In genomic region chr12:73123093-73124041, GRCm38 (mm10) we compare ENCODE assay signal across 8 mouse cellular contexts. TPM values are rescaled to one million over a fixed set of nuclear protein-coding genes. Genes with fewer than 3 reads are reported as not detected.
A peak's percentile ranks its signal among the peaks of the same experiment; 100 is the strongest.
DNase-seq lines count a peak whose midpoint lies in the region; ATAC-seq and TF ChIP-seq lines count a peak whose summit lies in the region.

Gene Mnat1, plus strand, starts transcription at chr12:73123717.

- peak within 1 kb of the TSS; percentile 93 for H3K27ac ChIP-seq in gastrocnemius, adult 2 months

- H3K36me3 ChIP-seq in megakaryocyte, embryonic 14.5 days (replicated peaks; ENCODE audit: low read length) = no peaks in the 10 kb centered on the region

- H3K27me3 ChIP-seq in megakaryocyte, embryonic 14.5 days (replicated peaks) = no peaks in the 10 kb centered on the region

- ATAC-seq in common myeloid progenitor, adult 5-6 weeks (replicated peaks; ENCODE audit: low read depth, poor library complexity, severe bottlenecking) = peak; percentile 97

- H3K4me1 ChIP-seq in megakaryocyte, embryonic 14.5 days = peaks cover 34% of the 10 kb centered on the region

- intact Hi-C loops in gastrocnemius, adult 2 months (cut with DNase I) = no loop called here

- peak within 1 kb of the TSS; percentile 92 for H3K4me3 ChIP-seq in gastrocnemius, adult 2 months
- peak within 1 kb of the TSS; percentile 98 for H3K4me3 ChIP-seq in megakaryocyte, embryonic 14.5 days (replicated peaks)

- H3K9me3 ChIP-seq in megakaryocyte, embryonic 14.5 days = no peaks in the 10 kb centered on the region

- peak; percentile 92 for DNase-seq in ZHBTc4 (ENCODE audit: low read depth, low spot score)
- DNase-seq in gastrocnemius, adult 2 months = peak; percentile 89
- peak; percentile 67 for DNase-seq in hindlimb bud, embryonic 11.5 days (ENCODE audit: extremely low spot score, low read depth, low spot score)
- DNase-seq in left cerebral cortex, adult 8-10 months (ENCODE audit: low spot score in 2 of 2) = peak; percentile 46 to 85
- DNase-seq in right cerebral cortex, postnatal 10 days (ENCODE audit: low spot score in 2 of 2) = peak; percentile 82 to 89
- peak; percentile 86 for DNase-seq in urinary bladder, postnatal 25 days (ENCODE audit: low spot score)

- TF ChIP-seq CTCF in gastrocnemius, adult 2 months (IDR thresholded peaks at IDR 0.05) = no peak

RNA-seq across cellular contexts. Expression of gene Mnat1, which starts in this region (rescaled TPM):
- 42.2 and 45.8 TPM in 2 replicates for total RNA-seq in common myeloid progenitor, adult 5-6 weeks (2017)
- 10 to 100 TPM; 17.6 to 19.4 TPM for total RNA-seq in gastrocnemius, adult 2 months (2021)
- total RNA-seq in left cerebral cortex, adult 8-10 months (2022) = 10 to 100 TPM; 22.6 to 26.4 (median 23.5) TPM
- polyA plus RNA-seq in megakaryocyte, embryonic 14.5 days (2012; ENCODE audit: insufficient read depth, low replicate concordance) = 3.6 TPM in 1 of 2 replicates, not detected in the other

Comparison
In these comparisons a context has a peak if more than half of its experiments do, and no peak if none do; other contexts are left out.
1. Peak in every context shown above with its lines: DNase-seq, ATAC-seq, H3K4me3 ChIP-seq and H3K27ac ChIP-seq.